Mouse (Mus musculus): ENCODE measurements around the gene Psmd9. TPM values are rescaled to one million over a fixed set of nuclear protein-coding genes. Genes with fewer than 3 reads are reported as not detected.

Gene Psmd9
- 7.2 TPM for polyA plus RNA-seq (2014; fragmentation: Illumina TruSeq; extraction: RNeasy Lipid Tissue Mini Kit (QIAGEN cat#74804); ENCODE audit: low read depth, low replicate concordance)

DNA sequence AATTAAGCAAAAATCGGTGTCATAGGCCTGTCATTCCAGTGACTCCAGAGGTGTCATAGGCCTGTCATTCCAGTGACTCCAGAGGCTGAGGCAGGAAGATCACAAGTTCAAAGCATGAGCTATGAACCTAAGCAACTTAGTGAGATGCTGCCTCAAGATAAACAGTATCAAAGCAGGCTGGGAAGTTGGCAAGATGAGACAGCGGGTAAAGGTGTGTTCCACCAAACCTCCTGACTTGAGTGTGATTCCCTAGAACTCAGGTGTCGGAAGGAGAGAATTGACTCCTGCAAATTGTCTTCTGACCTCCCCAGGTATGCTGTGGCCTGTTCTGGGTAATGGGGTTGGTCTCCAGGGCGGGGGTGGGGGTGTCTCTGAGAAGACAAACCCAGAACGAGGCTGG lies at the start of gene Psmd9:
TSS of gene Psmd9 (plus strand) at position 130 of the 400 bp plus-strand sequence.

DNA sequence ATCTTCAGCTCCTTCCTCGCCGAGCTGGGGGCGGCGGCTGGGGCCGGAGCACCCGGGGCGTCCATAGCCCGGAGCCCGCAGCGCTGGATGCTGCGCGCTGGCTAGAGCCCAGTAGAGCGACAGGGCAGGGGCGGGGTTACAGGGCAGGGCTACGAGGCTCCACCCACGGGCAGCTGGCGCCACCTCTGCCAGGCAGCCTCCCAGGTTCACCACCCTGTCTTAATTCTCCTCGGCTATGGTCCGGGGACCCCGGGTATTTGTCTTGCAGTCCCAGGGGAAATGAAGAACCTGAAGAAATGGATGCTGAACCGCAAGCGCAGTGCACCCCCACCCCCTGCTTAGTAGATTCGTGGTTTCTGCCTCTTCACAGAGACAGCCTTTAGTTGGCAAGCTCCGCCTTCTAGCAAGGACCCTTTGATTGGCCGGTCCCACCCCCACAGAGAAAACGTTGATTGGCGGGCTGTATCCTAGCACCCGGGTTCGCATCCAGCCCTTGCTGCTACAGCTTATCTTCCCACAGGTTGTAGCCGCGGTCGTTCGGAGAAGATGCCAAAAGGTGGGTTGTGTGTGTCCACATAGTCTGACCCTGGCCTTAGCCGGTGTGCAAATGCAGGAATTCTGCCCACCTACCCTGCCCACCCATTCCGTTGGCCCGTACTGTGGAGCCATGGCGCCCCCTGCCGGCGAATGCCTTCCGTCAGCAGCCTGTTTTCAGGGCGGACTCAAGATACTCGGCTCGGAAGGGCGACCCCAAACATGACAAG lies 36.7 kb upstream of the Psmd9 start, which contains the start of gene Rhof:
TSS of gene Rhof (minus strand) at position 385 of the 764 bp plus-strand sequence.

DNA sequence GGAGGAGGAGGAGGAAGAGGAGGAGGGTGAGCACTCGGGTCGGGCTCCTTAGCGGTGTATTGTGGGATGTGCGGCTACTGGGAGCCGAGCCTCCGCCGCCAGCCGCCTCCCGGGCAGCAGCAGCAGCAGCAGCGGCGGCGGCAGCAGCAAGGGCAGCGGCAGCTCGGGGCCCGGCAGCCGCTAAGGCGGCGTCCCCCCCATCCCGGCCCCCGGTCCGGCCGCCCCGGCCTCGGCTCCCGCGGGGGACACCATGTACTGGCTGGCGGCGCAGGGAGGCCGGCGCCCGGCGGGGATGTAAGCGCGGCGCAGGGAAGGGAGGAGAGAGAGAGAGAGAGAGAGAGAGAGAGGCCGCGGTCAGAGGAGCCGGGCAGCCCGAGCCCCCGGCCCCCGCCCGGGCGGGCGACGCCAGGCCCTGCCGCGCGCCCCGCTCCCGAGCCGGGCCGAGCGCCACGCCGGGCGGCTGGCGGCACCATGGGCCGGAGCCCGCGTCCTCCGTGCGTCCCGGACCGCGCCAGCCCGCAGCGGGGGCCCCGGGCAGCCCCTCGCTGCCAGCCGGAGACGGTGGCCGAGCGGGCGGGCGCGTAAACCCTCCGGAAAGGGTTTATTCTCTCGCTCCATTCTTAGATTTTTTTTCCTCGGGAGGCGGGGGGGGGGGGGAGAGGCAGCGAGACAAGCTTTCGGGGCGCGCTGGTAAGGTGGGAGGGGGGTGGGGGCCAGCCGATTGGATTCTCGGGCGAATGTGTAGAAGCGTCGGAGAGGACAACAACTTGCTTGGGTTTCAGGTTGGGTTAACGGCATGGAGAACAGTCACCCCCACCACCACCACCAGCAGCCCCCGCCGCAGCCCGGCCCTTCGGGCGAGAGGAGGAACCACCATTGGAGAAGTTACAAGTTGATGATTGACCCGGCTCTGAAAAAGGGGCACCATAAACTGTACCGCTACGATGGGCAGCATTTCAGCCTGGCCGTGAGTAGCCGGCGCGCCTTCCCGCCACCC lies 26.8 kb upstream of the Psmd9 start, which contains the start of gene Setd1b:
TSS of gene Setd1b (plus strand) at position 33 of the 997 bp plus-strand sequence.

DNA sequence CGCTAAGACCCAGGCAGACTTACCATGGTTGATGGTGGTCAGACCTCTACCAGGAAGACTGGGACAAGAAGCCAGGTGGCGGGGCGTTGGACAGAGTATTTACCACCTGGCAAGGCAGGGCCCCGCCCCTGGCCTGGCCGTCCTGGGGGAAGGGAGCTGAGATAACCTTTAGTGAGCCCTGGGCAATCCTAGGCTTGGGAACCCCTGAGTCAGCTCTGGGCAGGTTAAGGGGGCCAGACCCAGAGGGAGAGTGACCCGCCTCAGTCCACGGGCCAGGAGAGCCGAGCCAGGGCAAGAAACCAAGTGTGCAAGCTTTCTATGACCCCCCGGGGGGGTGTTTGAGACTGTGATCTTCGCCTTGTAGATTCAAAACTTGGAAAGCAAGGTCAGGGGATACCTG lies 13.4 kb downstream of the Psmd9 start, which contains the start of gene Hpd:
TSS of gene Hpd (minus strand) at position 77 of the 400 bp plus-strand sequence.

DNA sequence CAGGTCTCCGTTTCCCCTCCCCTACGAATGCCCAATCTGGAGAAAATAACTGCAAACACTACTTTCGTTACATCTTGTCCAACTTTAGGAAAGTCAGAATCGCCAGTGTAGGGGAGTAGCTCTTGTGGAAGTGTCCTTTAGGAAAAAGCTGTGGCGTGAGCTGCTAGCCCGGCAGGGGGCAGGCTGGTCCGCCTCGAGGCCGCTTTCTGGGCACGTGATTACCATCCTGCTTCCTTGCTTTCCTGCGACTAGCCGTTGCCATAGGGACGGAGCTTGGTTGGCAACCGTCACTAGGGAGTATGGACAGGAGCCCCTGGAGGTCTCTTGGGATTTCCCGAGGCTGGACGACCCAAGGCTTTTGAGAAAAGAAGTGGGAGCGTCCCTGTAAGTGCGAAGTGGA lies 82.6 kb downstream of the Psmd9 start, which contains the start of gene Wdr66:
TSS of gene Wdr66 (plus strand) at position 269 of the 400 bp plus-strand sequence.

Other genes with a start within 250 kb of the Psmd9 start
- 15.8 TPM for gene Kdm2b, start 179.6 kb upstream of the Psmd9 start, polyA plus RNA-seq (2014; fragmentation: Illumina TruSeq; extraction: RNeasy Lipid Tissue Mini Kit (QIAGEN cat#74804); ENCODE audit: low read depth, low replicate concordance)
- gene Orai1, start 154.3 kb upstream of the Psmd9 start, polyA plus RNA-seq (2014; fragmentation: Illumina TruSeq; extraction: RNeasy Lipid Tissue Mini Kit (QIAGEN cat#74804); ENCODE audit: low read depth, low replicate concordance), result 2.4 TPM
- gene Morn3, start 122.4 kb upstream of the Psmd9 start, polyA plus RNA-seq (2014; fragmentation: Illumina TruSeq; extraction: RNeasy Lipid Tissue Mini Kit (QIAGEN cat#74804); ENCODE audit: low read depth, low replicate concordance), result not detected
- gene Tmem120b, start 101.0 kb upstream of the Psmd9 start, polyA plus RNA-seq (2014; fragmentation: Illumina TruSeq; extraction: RNeasy Lipid Tissue Mini Kit (QIAGEN cat#74804); ENCODE audit: low read depth, low replicate concordance), result 4.0 TPM
- gene Rhof, start 36.7 kb upstream of the Psmd9 start, polyA plus RNA-seq (2014; fragmentation: Illumina TruSeq; extraction: RNeasy Lipid Tissue Mini Kit (QIAGEN cat#74804); ENCODE audit: low read depth, low replicate concordance), result not detected
- gene Setd1b, start 27.2 kb upstream of the Psmd9 start, polyA plus RNA-seq (2014; fragmentation: Illumina TruSeq; extraction: RNeasy Lipid Tissue Mini Kit (QIAGEN cat#74804); ENCODE audit: low read depth, low replicate concordance), result 1.6 TPM
- 48.6 TPM for gene Hpd, start 13.3 kb downstream of the Psmd9 start, polyA plus RNA-seq (2014; fragmentation: Illumina TruSeq; extraction: RNeasy Lipid Tissue Mini Kit (QIAGEN cat#74804); ENCODE audit: low read depth, low replicate concordance)
- gene Wdr66, start 82.7 kb downstream of the Psmd9 start, polyA plus RNA-seq (2014; fragmentation: Illumina TruSeq; extraction: RNeasy Lipid Tissue Mini Kit (QIAGEN cat#74804); ENCODE audit: low read depth, low replicate concordance), result 0.97 TPM
- gene Bcl7a, start 174.4 kb downstream of the Psmd9 start, polyA plus RNA-seq (2014; fragmentation: Illumina TruSeq; extraction: RNeasy Lipid Tissue Mini Kit (QIAGEN cat#74804); ENCODE audit: low read depth, low replicate concordance), result 13.9 TPM
- 4.8 TPM for gene Mlxip, start 225.4 kb downstream of the Psmd9 start, polyA plus RNA-seq (2014; fragmentation: Illumina TruSeq; extraction: RNeasy Lipid Tissue Mini Kit (QIAGEN cat#74804); ENCODE audit: low read depth, low replicate concordance)